Mouse (Mus musculus) monocyte, adult 59 days (primary cell): ENCODE measurements around the gene Cc2d1a. TPM values are rescaled to one million over a fixed set of nuclear protein-coding genes. Genes with fewer than 3 reads are reported as not detected.

ENCODE experiments used
- total RNA-seq, 2 experiments: library from RNA; stranded (reverse); gene quantifications; one replicate each; pipeline ENCODE4 v1.2.4; 2023

Cc2d1a gene
- 10 to 100 TPM; 23.8 to 30.1 TPM for total RNA-seq

DNA sequence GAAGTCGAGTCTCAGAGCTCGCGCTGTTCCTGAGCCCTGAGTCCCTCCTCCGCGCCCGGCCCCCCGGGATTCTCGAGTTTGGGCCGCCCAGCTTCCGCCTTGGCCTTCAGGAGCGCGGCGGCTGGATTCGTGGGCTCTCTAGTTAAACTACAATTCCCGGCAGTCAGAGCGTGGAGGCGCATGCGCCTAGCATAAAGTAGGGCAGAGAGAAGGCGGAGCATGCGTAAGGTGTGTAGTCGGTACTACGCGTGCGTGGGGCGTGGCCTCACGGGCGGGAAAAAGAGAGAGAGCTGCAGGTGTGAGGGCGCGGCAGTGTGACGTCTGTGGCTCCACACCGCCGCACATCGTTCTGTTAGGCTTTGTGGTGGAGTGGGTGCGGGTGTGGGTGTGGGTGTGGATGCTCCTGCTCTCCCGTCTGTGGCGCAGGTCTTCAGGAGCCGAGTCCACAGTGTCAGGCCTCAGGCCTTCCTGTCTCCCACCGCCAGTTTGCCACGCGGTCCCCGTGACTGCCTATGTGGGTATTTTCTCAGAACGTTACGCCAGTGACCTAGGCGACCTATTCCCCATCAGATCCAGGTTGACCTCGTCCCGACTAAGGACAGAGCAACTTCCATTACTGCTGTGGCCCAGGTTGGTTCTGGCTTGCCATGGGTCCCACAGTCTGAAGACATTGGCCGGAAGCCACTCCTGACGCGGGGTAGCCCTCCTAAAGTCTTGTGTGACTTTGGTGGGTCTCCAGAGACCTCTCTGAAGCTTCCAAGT is at the start of gene Cc2d1a, which contains the start of gene 4930432K21Rik:
Gene Cc2d1a (minus strand): TSS at position 168 of the 762 bp plus-strand sequence.
Gene 4930432K21Rik (plus strand): TSS at position 257 of the 762 bp plus-strand sequence.

DNA sequence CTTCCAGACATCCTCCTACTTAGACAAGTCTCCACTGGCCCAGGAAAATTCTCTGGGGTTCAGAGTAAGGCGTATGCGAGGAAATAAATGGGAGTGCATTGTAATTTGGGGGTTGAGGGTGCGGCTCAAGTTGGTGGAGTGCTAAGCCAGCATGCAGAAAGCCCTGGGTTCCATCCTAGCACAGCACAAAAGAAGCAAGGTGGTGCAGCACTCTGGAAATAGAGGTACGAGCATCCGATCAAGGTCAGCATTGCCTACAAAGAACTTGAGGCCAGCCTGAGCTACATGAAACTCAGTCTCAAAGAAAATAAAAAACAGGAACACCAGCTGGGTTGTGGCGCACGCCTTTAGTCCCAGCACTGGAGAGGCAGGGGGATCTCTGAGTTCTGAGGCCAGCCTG is 37.4 kb upstream of the Cc2d1a start, which contains the start of gene Nanos3:
Gene Nanos3 (minus strand): TSS at position 101 of the 400 bp plus-strand sequence.

DNA sequence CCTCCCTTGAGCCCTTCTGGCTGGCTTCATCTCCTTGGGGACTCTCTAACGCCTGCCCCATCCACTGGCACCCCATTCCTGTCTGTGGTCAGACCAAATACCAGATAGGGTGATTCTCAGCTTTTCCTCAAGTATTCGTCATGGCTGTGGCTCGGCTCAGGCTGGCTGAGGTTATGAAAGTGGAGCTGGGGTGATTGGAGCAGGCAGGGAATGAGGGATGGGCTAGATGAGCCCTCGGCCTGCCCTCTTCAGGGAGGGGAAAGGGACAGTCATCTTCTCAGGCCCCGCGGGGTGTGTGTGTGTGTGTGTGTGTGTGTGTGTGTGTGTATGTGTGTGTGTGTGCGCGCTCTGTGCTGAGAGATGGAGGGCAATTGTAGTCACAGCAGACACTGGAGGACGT is 22.1 kb downstream of the Cc2d1a start, which contains the start of gene Podnl1:
Gene Podnl1 (plus strand): TSS at position 334 of the 400 bp plus-strand sequence.

GRCm38 (mm10) chr8:84104697-84105609 is 42.8 kb downstream of the Cc2d1a start, which contains the start of gene Dcaf15:
Gene Dcaf15 (minus strand): TSS chr8:84104768.

Other genes starting within 250 kb of the Cc2d1a start
- 1 to 10 TPM; 2.0 to 2.1 TPM for gene Adgrl1, start 247.8 kb downstream of the Cc2d1a start, total RNA-seq
- gene Gm10644, start 192.7 kb downstream of the Cc2d1a start, total RNA-seq: under 1 TPM; 0.18 to 0.39 TPM
- gene Asf1b, start 192.4 kb downstream of the Cc2d1a start, total RNA-seq: 1 to 10 TPM; 1.5 to 2.7 TPM
- gene Prkaca, start 174.9 kb downstream of the Cc2d1a start, total RNA-seq: 10 to 100 TPM; 37.3 to 41.3 TPM
- gene Samd1, start 150.3 kb downstream of the Cc2d1a start, total RNA-seq: 10 to 100 TPM; 55.2 to 55.6 TPM
- under 1 TPM; 0.39 to 0.55 TPM for gene 1700067K01Rik, start 146.4 kb downstream of the Cc2d1a start, total RNA-seq
- not detected for gene 2210011C24Rik, start 135.8 kb downstream of the Cc2d1a start, total RNA-seq
- not detected for gene Palm3, start 126.5 kb downstream of the Cc2d1a start, total RNA-seq
- gene Il27ra, start 105.3 kb downstream of the Cc2d1a start, total RNA-seq: 10 to 100 TPM; 13.8 to 15.3 TPM
- not detected for gene Rln3, start 102.9 kb downstream of the Cc2d1a start, total RNA-seq
- gene Gm10643, start 82.8 kb downstream of the Cc2d1a start, total RNA-seq: 1 to 10 TPM; 1.1 to 2.1 TPM
- gene Rfx1, start 81.1 kb downstream of the Cc2d1a start, total RNA-seq: 10 to 100 TPM; 57.0 to 63.2 TPM
- gene Dcaf15, start 43.2 kb downstream of the Cc2d1a start, total RNA-seq: 10 to 100 TPM; 30.4 to 30.5 TPM
- 1 to 10 TPM in 1 of 2 experiments, under 1 TPM in 1; 0.39 to 1.0 TPM for gene Podnl1, start 21.9 kb downstream of the Cc2d1a start, total RNA-seq
- not detected for gene 4930432K21Rik, start 89 bp upstream of the Cc2d1a start, total RNA-seq
- not detected for gene Nanos3, start 37.3 kb upstream of the Cc2d1a start, total RNA-seq
- 10 to 100 TPM; 46.3 to 48.9 TPM for gene Zswim4, start 89.1 kb upstream of the Cc2d1a start, total RNA-seq
- 100 to 1,000 TPM; 218 to 227 TPM for gene D8Ertd738e, start 101.8 kb upstream of the Cc2d1a start, total RNA-seq
- gene Mri1, start 109.4 kb upstream of the Cc2d1a start, total RNA-seq: 10 to 100 TPM; 16.5 to 18.9 TPM
- 10 to 100 TPM; 17.1 to 21.0 TPM for gene Ccdc130, start 122.4 kb upstream of the Cc2d1a start, total RNA-seq
- 1 to 10 TPM in 1 of 2 experiments, under 1 TPM in 1; 0.43 to 1.5 TPM for gene Cacna1a, start 240.5 kb upstream of the Cc2d1a start, total RNA-seq